Mouse (Mus musculus) right cerebral cortex, adult 2 months (tissue): Measurements from ENCODE around the gene P4hb.
"Not testable (repeated sequence)": the region's sequence is repeated elsewhere in the genome, so short reads cannot be mapped to it uniquely, and the experiment has no call there.

Source experiments
- DNase-seq, 2 experiments: peaks; one replicate each; pipeline ENCODE4 v3.0.0; 2021 to 2022; ENCODE audit warnings: low spot score in 2 of 2

The P4hb gene

DNA sequence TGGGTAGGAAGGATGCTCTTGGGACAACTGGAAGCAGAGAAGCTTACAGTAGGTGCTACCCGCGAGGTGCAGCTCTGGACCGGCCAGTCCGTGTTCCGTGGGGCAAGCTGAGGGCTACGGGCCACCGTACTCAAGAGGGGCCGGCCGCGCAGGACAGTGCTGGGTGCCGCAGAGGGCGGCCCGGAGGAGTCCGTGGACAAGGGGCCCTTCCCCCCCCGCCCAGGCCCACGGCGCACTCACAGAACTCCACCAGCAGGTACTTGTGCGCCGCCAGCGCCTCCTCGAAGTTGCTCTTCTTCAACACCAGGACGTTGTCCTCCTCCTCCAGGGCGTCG is 669 bp downstream of the P4hb start:
- DNase-seq = no peak

DNA sequence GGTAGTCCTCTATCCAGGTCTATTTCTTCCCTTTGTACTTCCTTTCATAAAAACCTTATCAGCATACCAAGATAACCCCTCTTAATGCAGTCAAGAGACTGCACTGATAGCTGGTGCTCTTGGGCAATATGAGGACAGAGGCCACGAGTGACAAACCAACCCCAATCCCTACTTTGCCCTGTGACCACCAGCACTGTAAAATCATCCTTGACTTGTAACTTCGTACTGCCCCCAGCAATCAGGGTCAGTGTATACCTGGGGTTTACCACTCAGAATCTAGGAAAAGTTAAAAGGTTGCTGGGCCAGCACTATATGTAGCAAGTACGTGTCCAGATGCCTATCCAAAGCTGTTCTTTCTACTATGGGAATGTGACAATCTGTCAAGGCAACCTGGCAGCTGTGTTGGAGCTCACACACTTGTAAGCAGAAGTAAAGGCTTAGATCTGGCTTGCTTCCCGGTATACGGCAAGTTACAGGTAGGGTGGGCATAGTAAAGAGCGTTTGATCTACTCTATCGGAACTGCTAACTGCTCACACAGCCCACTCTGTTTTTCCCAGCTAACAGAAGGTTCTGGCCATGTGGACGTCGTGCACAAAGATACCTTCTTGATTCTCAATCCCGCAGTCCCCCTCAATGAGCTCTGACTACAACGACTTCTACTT is 1.2 kb downstream of the P4hb start:
- DNase-seq = no peak

DNA sequence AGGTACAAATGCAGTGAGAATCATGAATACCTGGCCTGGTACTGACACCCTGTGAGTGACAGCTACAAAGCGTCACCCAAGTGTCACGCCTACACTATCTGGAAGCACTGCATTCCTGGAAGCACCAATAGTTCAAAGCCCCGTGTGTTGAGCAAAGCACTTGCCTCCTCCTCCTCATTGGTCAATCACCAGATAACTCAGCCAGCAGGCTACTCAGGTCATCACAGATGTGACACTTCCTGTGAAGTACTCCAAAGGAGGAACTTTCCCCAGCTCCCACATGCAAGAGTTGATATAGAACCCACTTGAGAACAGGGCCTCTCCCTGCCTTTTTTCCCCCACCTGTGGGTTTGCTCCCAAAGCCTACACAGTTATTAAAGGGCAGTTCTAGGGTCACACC is 1.9 kb downstream of the P4hb start:
- no peak for DNase-seq

DNA sequence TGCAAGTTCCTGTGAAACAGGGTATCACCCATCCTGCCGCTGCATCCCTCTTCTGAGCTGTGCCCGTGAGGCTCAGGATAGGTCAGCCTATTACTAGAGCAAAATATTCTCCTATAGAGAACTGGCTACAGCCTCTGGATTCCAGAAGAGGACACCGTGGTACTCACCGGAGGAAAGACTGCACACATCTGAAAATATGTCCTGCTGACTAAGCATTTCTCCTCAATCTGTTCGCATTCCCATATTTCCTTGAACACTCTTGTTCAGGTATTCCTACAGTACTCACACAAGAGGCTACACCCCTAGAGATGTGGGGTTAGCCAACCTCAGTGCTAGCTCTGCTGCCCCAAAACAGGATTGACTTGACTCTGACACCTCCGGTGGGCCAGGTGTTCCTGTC is 4.7 kb downstream of the P4hb start:
- no peak for DNase-seq

DNA sequence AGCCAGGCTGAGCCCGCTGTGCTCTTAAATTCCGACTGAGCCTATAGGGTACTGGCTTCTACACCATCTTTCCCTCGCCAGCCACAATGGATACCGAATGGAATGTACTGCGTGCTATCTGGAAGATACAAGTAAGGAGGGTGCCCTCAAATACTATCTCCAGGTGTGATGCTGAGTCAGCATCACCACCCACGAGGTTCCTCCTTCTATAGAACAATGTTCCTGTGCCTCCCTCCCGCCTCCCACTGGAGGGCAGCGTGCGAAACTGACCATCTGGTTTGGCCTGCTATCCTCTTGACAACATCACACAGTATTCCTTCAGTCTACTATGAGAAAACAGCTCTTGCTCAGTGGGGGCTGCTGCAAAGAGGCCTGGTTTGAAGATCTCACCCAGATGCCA is 7.9 kb downstream of the P4hb start:
- peak; percentile 29 to 36 for DNase-seq

DNA sequence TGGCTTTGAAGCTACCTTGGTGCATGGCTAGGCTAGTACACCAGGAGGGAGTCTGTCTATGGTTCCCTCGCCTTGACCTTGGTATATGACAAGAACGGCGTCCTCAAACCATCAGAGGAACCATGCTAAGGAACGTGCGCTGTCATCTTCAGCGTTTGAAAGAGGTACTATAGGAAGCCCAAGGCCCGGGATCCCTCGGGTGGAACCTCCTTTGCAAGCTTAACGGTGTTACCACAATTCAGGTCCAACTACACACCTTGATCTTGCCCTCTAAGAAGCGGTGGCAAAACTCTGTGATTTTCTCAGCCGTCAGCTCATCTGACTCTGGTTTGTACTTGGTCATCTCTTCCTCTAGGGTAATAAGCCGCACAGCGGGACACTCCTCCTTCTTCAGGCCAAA is 10.1 kb downstream of the P4hb start:
- no peak for DNase-seq

DNA sequence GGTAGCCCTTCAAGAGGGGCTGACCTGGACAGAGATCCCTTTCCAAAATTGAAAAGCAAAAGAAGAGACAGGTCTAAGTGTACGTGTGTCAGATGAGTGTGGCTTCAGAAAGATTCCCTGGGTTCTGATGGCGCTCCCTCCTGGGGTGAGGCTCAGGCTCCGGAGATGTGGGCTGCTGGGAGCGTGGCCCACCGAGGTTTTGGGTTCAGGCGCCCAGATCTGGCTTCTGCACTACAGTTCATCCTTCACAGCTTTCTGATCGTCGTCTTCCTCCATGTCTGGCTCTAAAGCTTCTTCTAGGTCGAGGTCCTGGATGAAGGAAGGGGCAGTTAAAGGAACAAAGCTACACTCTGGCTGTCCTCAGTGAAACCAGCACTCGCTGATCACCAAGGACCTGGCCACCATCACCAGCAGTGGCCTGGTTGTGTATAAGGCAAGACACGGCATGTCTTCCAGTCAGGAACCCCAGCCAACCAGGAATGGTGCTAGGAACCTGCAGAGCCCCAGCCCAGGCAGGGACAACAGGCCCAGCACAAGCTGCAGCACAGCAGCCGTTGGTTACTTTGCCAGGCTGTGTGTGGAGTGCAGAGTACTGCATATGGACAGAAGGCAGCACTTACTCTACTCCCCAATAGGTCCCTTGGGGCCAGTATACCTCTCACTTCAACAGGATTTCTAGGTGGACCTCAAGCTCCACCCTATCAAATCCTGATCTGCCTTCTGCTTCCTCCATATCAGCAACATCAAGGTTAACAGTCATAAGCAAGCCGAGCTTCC is 11.9 kb downstream of the P4hb start:
- no peak for DNase-seq

DNA sequence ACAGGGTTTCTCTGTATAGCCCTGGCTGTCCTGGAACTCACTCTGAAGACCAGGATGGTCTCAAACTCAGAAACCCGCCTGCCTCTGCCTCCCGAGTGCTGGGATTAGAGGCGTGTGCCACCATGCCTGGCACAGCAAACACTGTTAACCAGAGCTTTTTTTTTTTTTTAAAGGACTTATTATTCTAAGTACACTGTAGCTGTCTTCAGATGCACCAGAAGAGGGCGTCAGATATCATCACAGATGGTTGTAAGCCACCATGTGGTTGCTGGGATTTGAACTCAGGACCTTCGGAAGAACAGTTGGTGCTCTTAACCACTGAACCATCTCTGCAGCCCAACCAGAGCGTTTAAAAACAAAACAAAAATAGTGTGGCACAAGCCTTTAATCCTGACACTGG is 14.2 kb downstream of the P4hb start:
- not testable (repeated sequence) for DNase-seq

DNA sequence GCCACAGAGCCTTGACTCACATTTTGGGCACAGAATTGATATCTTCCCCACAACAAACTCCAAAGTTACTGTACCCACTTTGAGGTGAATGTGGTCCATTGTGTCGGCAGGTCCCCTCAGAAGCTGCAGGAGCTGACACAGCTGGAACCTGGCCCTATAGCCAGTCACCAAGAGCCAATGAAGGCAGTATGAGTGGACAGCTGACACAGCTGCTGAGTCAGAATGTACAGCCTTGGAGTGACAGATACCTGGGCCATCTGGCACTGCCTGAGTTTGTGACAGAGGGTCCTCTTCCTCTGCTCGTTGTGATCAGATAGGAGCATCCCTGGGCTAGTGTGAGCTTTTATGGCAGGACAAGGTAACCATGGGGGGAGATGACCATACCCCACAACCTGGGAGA is 17.8 kb downstream of the P4hb start:
- DNase-seq = no peak

DNA sequence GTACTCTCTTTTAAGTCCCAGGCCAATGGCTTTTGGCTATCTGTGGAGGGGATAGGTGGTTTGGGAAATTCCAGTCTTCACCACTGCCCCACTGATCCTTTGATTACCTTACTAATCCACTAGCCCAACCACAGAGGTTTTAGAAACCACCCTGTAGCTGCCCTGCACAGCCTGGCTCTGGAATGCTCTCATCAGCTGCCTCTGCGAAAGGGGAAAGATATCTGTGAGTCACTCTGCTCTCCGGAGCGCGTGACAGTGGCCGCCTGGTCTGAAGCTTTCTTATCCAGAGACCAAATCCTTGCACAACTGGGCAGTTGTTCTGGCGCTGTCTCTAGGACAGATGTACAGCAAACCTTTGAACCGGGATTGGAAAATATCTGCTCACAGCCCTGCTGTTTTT is 18.2 kb downstream of the P4hb start:
- no peak for DNase-seq

DNA sequence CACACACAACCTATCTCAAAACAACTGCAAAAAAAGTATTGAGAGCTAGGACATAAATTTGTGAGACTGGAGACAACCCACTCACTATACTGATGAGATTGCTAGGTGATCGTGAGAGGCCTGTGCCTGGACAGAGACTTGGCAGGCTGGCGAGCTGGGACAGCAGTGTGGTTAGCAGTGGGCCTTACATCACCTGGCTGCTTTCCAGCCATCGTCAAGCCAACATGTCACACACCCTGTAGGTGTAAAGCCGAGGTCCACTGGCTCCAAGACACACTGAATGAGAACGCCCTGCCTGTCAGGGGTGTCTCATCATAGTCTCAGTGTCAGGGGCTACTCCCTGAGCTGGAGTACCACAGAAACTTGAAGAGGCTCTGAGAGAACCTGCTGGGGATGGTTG is 20.3 kb downstream of the P4hb start:
- DNase-seq = no peak

DNA sequence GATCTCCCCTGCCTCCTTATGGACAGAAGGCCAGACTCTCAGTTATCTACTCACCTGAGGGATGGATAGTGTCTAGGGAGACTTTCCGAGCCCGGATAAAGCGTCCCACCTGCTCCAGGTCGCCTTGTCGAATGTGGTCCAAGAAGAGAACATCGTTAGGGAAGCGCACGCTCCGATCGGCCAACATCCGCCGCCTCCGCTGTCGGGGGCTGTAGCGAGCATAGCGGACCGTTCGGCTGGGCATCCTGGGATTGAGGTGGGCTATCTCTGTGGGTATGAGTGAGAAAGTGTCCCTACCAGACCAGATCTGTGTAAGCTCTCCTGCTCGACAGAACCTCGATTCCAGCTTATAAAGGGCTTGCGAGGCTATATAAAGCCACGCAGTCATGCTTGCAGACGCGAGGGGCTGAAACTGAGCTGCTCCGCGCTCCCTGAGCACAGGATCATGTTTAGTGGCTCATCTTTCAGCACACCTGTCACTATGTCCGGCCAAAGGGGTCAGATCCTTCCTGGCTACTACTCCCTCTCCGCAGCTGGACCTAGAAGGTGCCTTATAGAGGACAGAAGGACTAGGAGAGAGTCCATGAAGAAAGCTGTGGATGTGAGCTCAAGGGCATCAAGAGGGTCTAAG is 22.1 kb downstream of the P4hb start, which contains the start of gene Ppp1r27:
TSS of gene Ppp1r27 (minus strand) at position 323 of the 631 bp plus-strand sequence.
- DNase-seq = no peak

DNA sequence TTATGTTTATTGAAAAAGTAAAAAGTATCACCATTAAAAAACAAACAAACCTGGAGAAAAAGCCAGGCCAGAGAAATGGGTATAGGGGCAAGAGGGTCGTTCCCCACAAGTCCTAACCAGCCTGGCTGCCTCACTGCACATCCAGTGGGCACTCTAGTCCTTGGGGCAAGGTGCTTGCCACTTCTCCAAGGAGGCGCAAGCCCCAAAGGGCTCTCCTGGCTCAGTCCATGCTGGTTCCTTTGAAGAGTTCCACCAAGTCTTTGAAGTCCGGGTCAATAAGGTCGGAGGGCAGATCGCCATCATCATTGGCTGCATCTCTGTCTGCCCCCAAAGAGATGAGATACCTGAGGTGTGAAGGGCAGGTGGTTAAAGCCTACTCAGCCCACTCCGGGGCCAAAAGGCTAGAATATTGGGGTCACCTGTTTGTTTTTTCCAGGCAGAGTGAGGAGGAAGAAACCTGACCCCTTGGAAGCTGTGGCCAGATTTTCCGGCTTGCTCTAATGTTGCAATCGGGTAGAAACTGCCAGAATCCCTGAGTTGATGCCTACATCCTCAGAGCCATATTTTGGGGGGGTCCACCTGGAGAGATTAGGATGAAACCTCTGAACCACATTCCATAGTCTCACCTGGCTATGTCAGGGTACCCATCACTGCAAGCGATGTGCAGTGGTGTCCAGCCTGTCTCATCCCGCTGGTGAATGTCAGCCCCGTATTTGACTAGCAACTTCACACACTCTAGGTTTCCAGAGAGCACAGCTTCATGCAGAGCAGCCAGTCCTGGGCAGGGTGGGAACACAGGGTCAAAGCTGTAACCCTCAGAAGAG is 22.9 kb downstream of the P4hb start:
- no peak for DNase-seq

DNA sequence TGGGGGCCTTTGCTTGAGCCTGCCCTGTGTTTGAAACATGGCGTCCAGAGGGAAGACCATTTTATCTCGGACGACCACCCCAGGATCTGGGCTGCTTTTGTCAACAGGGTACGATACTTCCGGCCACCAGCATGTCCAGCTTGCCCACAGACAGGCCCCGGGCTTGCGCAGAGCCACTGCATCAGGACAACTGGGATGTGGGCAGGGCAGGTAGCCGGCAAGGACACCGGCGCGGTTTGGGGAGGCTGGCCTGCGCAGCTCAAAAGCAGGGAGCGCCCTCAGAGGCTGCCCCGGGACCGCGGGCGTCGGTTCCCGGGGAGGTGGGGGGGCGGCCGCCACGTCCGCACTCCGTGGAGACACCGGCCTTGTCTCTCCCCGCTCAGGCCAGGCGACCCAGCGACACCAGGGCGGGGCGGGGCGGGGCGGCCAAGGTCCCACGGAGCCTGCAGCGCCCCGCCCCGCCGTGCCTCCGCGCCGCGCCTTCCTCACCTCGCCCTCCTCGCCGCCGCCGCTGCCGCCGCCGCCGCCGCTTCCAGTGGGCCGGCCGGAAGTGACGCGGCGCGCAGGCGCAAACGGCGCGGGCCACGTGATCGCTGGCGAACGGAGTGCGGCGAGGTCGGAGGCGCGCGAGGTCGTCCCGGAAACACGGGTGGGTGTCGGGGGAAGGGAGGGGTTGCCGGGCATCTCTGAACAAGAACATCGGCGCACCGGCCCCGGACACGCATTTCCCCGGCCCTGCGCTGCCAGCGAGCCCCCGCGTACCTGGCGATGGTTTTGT is 23.7 kb downstream of the P4hb start, which contains the start of gene Mcrip1:
TSS of gene Mcrip1 (minus strand) at position 560 of the 778 bp plus-strand sequence.
- DNase-seq = peak; percentile 91 to 92

DNA sequence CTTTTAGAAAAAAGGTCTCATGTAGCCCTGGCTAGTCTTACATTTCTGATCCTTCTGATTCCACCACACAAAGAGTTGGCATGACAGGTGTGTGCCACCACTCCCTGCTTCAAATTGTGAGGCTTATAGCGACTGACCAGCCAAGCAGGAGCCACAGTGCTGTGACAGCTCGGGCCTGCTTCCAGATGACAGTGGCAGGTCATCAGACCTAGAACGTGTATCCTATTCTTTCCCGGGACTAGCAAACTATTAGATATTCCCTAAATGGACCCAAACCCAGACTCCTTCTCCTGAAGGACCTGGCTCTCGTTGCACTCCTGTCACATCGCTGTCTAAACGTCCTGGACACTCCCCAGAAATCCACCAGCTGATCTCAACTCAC is 24.3 kb downstream of the P4hb start:
- no peak for DNase-seq

DNA sequence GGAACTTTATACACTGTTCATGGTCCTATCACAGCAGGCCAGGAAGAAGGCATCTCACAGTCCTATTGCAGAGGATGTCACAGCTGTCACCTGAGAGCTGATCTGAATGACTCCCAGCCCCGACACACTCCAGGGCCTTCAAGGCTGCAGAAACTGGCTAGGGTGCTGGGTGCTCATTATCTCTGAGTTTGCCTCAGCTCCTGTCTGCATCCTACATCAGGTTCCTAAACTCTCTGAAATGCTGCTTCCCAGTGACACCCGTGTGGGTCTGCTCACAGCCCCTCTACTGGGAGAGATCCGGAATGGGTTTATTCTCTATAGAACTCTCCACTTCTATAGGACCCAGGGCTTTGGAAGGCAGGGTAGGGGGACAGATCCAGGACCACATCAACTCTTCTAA is 24.8 kb downstream of the P4hb start:
- DNase-seq = no peak

DNA sequence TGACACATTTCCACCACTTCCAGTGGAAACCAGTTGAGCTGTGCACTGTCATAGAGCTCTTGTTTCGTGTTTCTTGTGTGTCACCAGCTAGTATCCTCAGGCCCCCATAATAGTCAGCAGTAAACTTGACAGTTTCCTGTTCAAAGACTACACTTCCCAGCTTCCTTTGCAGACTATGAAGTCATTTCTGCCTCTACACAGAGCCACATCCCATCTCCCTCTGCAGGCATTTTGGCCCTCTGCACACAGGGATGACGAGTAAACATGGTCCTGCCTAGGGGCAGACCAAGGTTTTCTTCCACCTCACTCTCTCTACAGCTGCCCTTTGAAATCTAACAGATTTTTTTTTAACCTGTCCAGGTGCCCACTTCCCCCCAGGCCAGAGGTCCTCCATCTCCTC is 25.6 kb downstream of the P4hb start:
- no peak for DNase-seq

DNA sequence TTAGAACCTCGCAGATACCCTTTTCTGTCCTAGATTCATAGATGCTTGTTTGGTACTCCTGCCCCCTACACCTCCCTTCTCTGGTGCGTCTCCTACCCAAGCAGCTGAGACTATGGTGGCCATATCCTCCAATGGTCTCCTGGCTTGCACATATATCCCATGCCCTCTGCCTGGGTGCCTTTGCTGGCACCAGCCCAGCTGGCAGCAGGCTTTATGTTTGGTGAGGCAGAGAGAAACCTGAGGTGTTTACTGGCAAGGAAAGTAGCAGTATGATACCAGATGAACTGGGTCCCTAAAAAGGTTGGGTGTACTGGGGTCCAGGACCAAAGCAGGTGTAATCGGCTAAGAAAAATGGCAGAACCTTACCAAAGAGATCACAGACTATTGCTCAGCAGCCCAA is 27.1 kb downstream of the P4hb start:
- no peak for DNase-seq

DNA sequence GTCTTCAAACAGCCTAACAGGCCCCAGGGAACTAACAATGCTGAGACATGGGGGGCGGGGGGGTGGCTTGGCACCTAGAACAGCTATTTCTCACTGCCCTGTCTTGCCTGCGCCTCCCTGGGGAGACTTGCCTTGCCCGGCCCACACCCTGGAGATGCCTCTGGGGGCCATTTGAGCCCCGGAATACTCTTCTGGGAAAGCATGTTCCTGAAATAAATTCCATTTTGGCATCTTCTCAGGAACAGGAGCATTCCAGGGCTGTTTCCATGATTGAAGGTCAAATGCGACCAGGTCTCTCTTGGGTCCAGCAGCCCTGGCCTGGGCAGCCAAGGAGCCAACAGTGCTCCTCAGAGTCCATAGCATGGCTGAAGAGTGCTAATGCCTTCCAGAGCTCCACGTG is 30.7 kb downstream of the P4hb start:
- DNase-seq = no peak

DNA sequence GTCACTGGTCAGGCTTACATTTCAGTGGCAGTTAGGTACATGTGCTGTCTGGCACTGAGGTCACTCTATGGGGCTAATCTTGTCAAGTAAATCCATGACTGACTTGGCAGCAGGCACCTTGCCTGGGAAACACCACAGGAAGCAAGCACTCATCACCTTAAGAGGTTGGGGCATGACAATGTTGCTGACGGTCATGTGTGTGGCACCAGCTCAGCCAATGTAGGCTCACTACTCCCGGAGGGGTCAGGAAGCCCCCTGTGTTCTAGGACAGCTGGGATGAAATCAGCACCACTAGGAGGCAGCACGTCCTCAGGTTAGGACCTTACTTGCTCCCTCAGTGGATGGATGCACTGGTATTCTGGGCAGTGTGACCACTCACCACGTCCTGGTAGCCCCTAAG is 31.1 kb downstream of the P4hb start:
- DNase-seq = no peak

DNA sequence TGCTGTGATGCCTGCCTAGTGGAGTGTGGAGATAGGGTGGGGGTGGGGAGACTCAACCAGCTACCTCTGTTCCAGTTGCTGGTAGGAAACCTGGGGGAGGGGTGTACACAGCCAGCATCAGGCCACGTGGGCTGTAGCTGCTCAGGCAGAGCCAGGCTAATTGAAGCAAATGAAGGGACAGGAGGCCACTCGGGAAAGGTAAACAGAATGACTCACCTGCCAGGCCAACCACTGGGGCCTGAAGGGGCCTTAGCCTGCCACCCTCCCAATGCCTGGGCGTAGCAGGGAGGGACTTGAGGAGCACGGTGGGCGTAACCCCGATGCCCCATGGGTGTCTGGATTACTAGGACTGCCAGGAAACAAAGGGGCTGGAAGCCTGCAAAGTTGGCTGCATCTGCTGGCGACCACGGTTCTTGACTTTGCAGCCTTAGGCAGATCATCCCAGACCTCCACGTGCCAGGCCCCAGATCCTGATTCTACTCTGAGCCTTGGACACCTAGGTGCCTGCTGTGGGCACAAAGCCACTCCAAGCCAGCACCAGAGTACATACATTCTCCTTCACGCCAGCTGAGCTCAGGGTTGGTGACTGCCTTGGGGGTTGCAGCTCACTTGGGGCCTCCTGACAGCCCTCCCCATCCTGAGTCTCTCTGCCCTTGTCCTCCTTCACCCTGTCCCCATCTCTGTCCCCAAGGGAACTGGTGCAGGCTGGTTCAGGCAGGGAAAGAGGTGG is 33.6 kb downstream of the P4hb start:
- DNase-seq = no peak
